Mouse (Mus musculus) limb, embryonic 14.5 days (tissue): ENCODE results near the gene Zfp341. TPM values are rescaled to one million over a fixed set of nuclear protein-coding genes. Genes with fewer than 3 reads are reported as not detected.

Experiments used
- ATAC-seq: fragments of 200-750 bp; cut with Nextera tagmentation; 2 replicates; pipeline ENCODE4 v1.8.0; 2017; ENCODE audit warnings: low read depth, moderate number of reproducible peaks, moderate TSS enrichment; ENCODE audit not compliant: low FRiP score
- DNase-seq: peaks from one replicate; pipeline ENCODE4 v3.0.0-alpha.2; 2015; ENCODE audit warnings: low spot score
- H3K27ac ChIP-seq: fragments of 300-500 bp; sonication (generic); replicated peaks from 2 replicates; pipeline ENCODE4 v1.5.1; 2014; ENCODE audit warnings: low read depth, mild to moderate bottlenecking, low read length, moderate library complexity, mixed read lengths
- H3K27me3 ChIP-seq: fragments of 300-500 bp; sonication (generic); 2 replicates; pipeline ENCODE4 v1.6.1; 2014; ENCODE audit warnings: low read length, mixed read lengths; ENCODE audit not compliant: control insufficient read depth, insufficient read depth
- H3K36me3 ChIP-seq: fragments of 300-500 bp; sonication (generic); 2 replicates; pipeline ENCODE4 v1.6.1; 2014; ENCODE audit warnings: mild to moderate bottlenecking, low read length, moderate library complexity, mixed read lengths; ENCODE audit not compliant: control insufficient read depth, insufficient read depth
- H3K4me1 ChIP-seq: fragments of 300-500 bp; sonication (generic); 2 replicates; pipeline ENCODE4 v1.6.1; 2014; ENCODE audit warnings: antibody characterized with exemption, low read length, mixed read lengths; ENCODE audit not compliant: control insufficient read depth, insufficient read depth
- H3K4me2 ChIP-seq: fragments of 300-500 bp; sonication (generic); replicated peaks from 2 replicates; pipeline ENCODE4 v1.6.1; 2014; ENCODE audit warnings: low read depth, mild to moderate bottlenecking, low read length, moderate library complexity; ENCODE audit not compliant: severe bottlenecking
- H3K4me3 ChIP-seq: fragments of 300-500 bp; sonication (generic); replicated peaks from 2 replicates; pipeline ENCODE4 v1.5.1; 2014; ENCODE audit warnings: low read length
- H3K9ac ChIP-seq: fragments of 300-500 bp; sonication (generic); 2 replicates; pipeline ENCODE4 v1.6.1; 2014; ENCODE audit warnings: mild to moderate bottlenecking, low read depth, low read length, moderate library complexity; ENCODE audit not compliant: severe bottlenecking
- H3K9me3 ChIP-seq: fragments of 300-500 bp; sonication (generic); 2 replicates; pipeline ENCODE4 v1.6.1; 2016; ENCODE audit warnings: low read length; ENCODE audit not compliant: control insufficient read depth
- POLR2A ChIP-seq: fragments of 200-500 bp; IDR thresholded peaks from 2 replicates; pipeline ENCODE4 v1.8.0; 2012; ENCODE audit warnings: inconsistent platforms, mild to moderate bottlenecking, moderate library complexity, borderline replicate concordance; ENCODE audit not compliant: insufficient read depth, insufficient read length; ENCODE audit errors: extremely low read depth
- WGBS: fragments of 180-500 bp; shearing (Covaris S2); extraction: QIAGEN DNeasy Blood & Tissue Kit; methylation state at CpG from one replicate; pipeline ENCODE4 v1.1.7; 2014; 5-methylcytosine and 5-hydroxymethylcytosine counted together
- polyA plus RNA-seq, 2 experiments: library from polyadenylated mRNA; depleted of rRNA in 1 of 2; stranded (reverse) in 1 of 2; unstranded in 1 of 2; fragments of >200 nt; fragmentation: Nextera tagmentation in 1 of 2; extraction: Ambion mirVana in 1 of 2; gene quantifications; 2 replicates each; pipeline versions ENCODE4 v1.2.1 to v1.2.3; 2012 to 2014

Gene Zfp341
- polyA plus RNA-seq, 2 experiments = 1.1 to 7.1 TPM

- ATAC-seq = no peak
- Histone ChIP-seq H3K27me3 (no peaks in the 10 kb centered on the region), H3K36me3 (peaks cover 34% of the 10 kb centered on the region)
These were observed 22.7 kb downstream of the Zfp341 start for GRCm38 (mm10) chr2:154635826-154636225.

DNA sequence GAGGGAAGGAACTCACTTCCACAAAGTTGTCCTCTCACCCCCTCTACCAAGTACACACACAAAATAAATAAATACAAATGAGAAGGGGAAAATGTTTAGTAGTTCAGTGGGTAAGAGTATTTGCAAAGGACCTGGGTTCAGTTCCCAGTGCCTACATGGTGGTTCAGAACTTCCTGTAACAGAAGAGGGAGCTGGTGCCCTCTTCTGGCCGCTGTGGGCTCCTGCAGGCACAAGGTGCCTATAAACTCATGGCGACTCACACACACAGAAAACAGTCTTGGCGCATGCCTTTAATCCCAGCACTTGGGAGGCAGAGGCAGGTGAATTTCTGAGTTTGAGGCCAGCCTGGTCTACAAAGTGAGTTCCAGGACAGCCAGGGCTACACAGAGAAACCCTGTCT is 25.4 kb downstream of the Zfp341 start:
- 95% methylated on average over 3 of the region's 3 CpGs for WGBS
- peaks cover 34% of the 10 kb centered on the region for H3K36me3 ChIP-seq

More at GRCm38 (mm10) chr2:154635826-154636225, 22.7 kb downstream of the Zfp341 start:
- no peak overlapping the region for H3K4me3 ChIP-seq
- WGBS = 94% methylated on average over 2 of the region's 2 CpGs
- no peaks in the 10 kb centered on the region for H3K4me1 ChIP-seq
- H3K27ac ChIP-seq = no peak overlapping the region
- H3K9me3 ChIP-seq = no peaks in the 10 kb centered on the region
- DNase-seq = no peak
- no peak overlapping the region for H3K9ac ChIP-seq
- no peak for TF ChIP-seq POLR2A
- H3K4me2 ChIP-seq = no peak overlapping the region

GRCm38 (mm10) chr2:154639115-154639514 is 26.0 kb downstream of the Zfp341 start:
- ATAC-seq (no peak), DNase-seq (no peak)
- H3K9ac ChIP-seq = no peak overlapping the region
- no peaks in the 10 kb centered on the region for H3K9me3 ChIP-seq
- H3K4me1 ChIP-seq = no peaks in the 10 kb centered on the region
- peaks cover 36% of the 10 kb centered on the region for H3K36me3 ChIP-seq
- no peak overlapping the region for H3K27ac ChIP-seq
- H3K27me3 ChIP-seq = no peaks in the 10 kb centered on the region
- WGBS = 85% methylated on average over 4 of the region's 4 CpGs
- TF ChIP-seq POLR2A = no peak
- H3K4me3 ChIP-seq = no peak overlapping the region
- no peak overlapping the region for H3K4me2 ChIP-seq

More for the DNA sequence above, 25.4 kb downstream of the Zfp341 start:
- Histone ChIP-seq H3K4me3 (no peak overlapping the region), H3K9ac (no peak overlapping the region), H3K4me1 (no peaks in the 10 kb centered on the region), H3K27me3 (no peaks in the 10 kb centered on the region), H3K4me2 (no peak overlapping the region), H3K9me3 (no peaks in the 10 kb centered on the region), H3K27ac (no peak overlapping the region)
- no peak for ATAC-seq
- DNase-seq = no peak
- TF ChIP-seq POLR2A = no peak

DNA sequence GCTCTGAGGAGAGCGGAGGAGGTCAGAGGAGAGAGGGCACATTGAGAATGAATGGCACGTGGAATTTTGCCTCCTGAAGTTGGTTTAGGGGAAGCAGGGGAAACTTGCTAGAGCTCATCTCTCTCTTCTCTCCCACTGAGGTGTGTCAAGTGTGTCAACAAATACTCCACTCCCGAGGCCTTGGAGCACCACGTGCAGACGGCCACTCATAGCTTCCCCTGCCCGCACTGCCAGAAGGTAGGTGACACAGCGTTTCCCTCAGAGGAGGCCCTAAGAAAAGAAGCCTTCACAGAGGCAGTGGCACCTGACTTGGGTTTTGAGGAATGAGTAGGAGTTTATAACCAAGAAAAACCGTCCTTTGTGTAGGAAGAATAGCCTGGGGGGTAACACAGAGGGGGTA is 28.1 kb downstream of the Zfp341 start:
- WGBS = 84% methylated on average over 8 of the region's 8 CpGs
- no peaks in the 10 kb centered on the region for H3K9me3 ChIP-seq
- H3K4me2 ChIP-seq = no peak overlapping the region
- no peak overlapping the region for H3K9ac ChIP-seq
- DNase-seq (no peak), ATAC-seq (no peak)
- no peak overlapping the region for H3K27ac ChIP-seq
- no peaks in the 10 kb centered on the region for H3K4me1 ChIP-seq
- no peaks in the 10 kb centered on the region for H3K27me3 ChIP-seq
- H3K4me3 ChIP-seq = no peak overlapping the region
- no peak for TF ChIP-seq POLR2A
- peaks cover 45% of the 10 kb centered on the region for H3K36me3 ChIP-seq

GRCm38 (mm10) chr2:154642005-154642459 is 28.9 kb downstream of the Zfp341 start:
- Histone ChIP-seq H3K27ac (no peak overlapping the region), H3K4me1 (no peaks in the 10 kb centered on the region), H3K9ac (no peak overlapping the region), H3K4me3 (no peak overlapping the region), H3K36me3 (peaks cover 44% of the 10 kb centered on the region), H3K4me2 (no peak overlapping the region), H3K9me3 (no peaks in the 10 kb centered on the region), H3K27me3 (no peaks in the 10 kb centered on the region)
- ATAC-seq (no peak), DNase-seq (no peak)
- 100% methylated on average over 9 of the region's 9 CpGs for WGBS
- TF ChIP-seq POLR2A = no peak
